Mouse (Mus musculus) intestine, embryonic 14.5 days (tissue): ENCODE data around the gene Rgs6. TPM values are rescaled to one million over a fixed set of nuclear protein-coding genes. Genes with fewer than 3 reads are reported as not detected.

Source experiments
- ATAC-seq: fragments of 200-750 bp; cut with Nextera tagmentation; replicated peaks from 2 replicates; pipeline ENCODE4 v1.8.0; 2017; ENCODE audit warnings: low read depth, moderate number of reproducible peaks, moderate TSS enrichment, moderate library complexity; ENCODE audit not compliant: low FRiP score, low TSS enrichment
- DNase-seq: peaks from one replicate; pipeline ENCODE4 v3.0.0-alpha.2; 2018; ENCODE audit warnings: low spot score
- H3K27ac ChIP-seq: fragments of 300-500 bp; sonication (generic); 2 replicates; pipeline ENCODE4 v1.5.1; 2014; ENCODE audit warnings: low read depth, mild to moderate bottlenecking, control low read depth
- H3K27me3 ChIP-seq: fragments of 300-500 bp; sonication (generic); replicated peaks from 2 replicates; pipeline ENCODE4 v1.6.1; 2014; ENCODE audit warnings: low read length, control low read depth; ENCODE audit not compliant: control insufficient read depth, insufficient read depth
- H3K36me3 ChIP-seq: fragments of 300-500 bp; sonication (generic); 2 replicates; pipeline ENCODE4 v1.6.1; 2014; ENCODE audit warnings: low read length, control low read depth; ENCODE audit not compliant: control insufficient read depth, insufficient read depth
- H3K4me1 ChIP-seq: fragments of 300-500 bp; sonication (generic); replicated peaks from 2 replicates; pipeline ENCODE4 v1.6.1; 2014; ENCODE audit warnings: low read length, control low read depth, mixed read lengths; ENCODE audit not compliant: control insufficient read depth, insufficient read depth
- H3K4me2 ChIP-seq: fragments of 300-500 bp; sonication (generic); 2 replicates; pipeline ENCODE4 v1.6.1; 2014; ENCODE audit warnings: low read length
- H3K4me3 ChIP-seq: fragments of 300-500 bp; sonication (generic); 2 replicates; pipeline ENCODE4 v1.5.1; 2014; ENCODE audit warnings: low read depth, low read length, control low read depth, mixed read lengths
- H3K9ac ChIP-seq: fragments of 300-500 bp; sonication (generic); 2 replicates; pipeline ENCODE4 v1.6.1; 2014; ENCODE audit warnings: mild to moderate bottlenecking, low read length
- H3K9me3 ChIP-seq: fragments of 300-500 bp; sonication (generic); 2 replicates; pipeline ENCODE4 v1.6.1; 2016; ENCODE audit warnings: low read length, control low read depth; ENCODE audit not compliant: control insufficient read depth
- WGBS: fragments of 180-500 bp; shearing (Covaris S2); extraction: QIAGEN DNeasy Blood & Tissue Kit; methylation state at CpG from one replicate; pipeline ENCODE4 v1.1.7; 2014; 5-methylcytosine and 5-hydroxymethylcytosine counted together
- polyA plus RNA-seq: library from polyadenylated mRNA; unstranded; fragments of >200 nt; fragmentation: Nextera tagmentation; extraction: Ambion mirVana; gene quantifications from 2 replicates; pipeline ENCODE4 v1.2.1, GENCODE M21; 2014

The Rgs6 gene
- polyA plus RNA-seq, 1 experiment from 2014 or later = 1.9 TPM

- H3K4me2 ChIP-seq = no peak overlapping the region
- H3K9me3 ChIP-seq = no peaks in the 10 kb centered on the region
- no peak overlapping the region for H3K27ac ChIP-seq
- no peak for ATAC-seq
- DNase-seq = no peak
- no peaks in the 10 kb centered on the region for H3K27me3 ChIP-seq
- no peaks in the 10 kb centered on the region for H3K4me1 ChIP-seq
- 87% methylated on average over 5 of the region's 5 CpGs for WGBS
- H3K9ac ChIP-seq = no peak overlapping the region
- no peaks in the 10 kb centered on the region for H3K36me3 ChIP-seq
- no peak overlapping the region for H3K4me3 ChIP-seq
Observed at GRCm38 (mm10) chr12:82780936-82781335, 192.8 kb downstream of the Rgs6 start.

GRCm38 (mm10) chr12:82781414-82781813 is 193.3 kb downstream of the Rgs6 start:
- H3K4me1 ChIP-seq = no peaks in the 10 kb centered on the region
- H3K4me2 ChIP-seq = no peak overlapping the region
- ATAC-seq = no peak
- H3K4me3 ChIP-seq = no peak overlapping the region
- H3K9ac ChIP-seq = no peak overlapping the region
- no peaks in the 10 kb centered on the region for H3K36me3 ChIP-seq
- no peaks in the 10 kb centered on the region for H3K27me3 ChIP-seq
- 86% methylated on average over 5 of the region's 5 CpGs for WGBS
- no peak overlapping the region for H3K27ac ChIP-seq
- no peak for DNase-seq
- no peaks in the 10 kb centered on the region for H3K9me3 ChIP-seq

GRCm38 (mm10) chr12:82792122-82792521 is 204.0 kb downstream of the Rgs6 start:
- WGBS = 76% methylated on average over 3 of the region's 3 CpGs
- no peak for ATAC-seq

GRCm38 (mm10) chr12:82799892-82800291 is 211.8 kb downstream of the Rgs6 start:
- no peak for ATAC-seq
- Histone ChIP-seq H3K27me3 (no peaks in the 10 kb centered on the region), H3K4me2 (no peak overlapping the region), H3K9me3 (no peaks in the 10 kb centered on the region), H3K4me1 (no peaks in the 10 kb centered on the region), H3K4me3 (no peak overlapping the region), H3K36me3 (no peaks in the 10 kb centered on the region), H3K9ac (no peak overlapping the region), H3K27ac (no peak overlapping the region)
- no peak for DNase-seq
- 79% methylated on average over 6 of the region's 6 CpGs for WGBS

More at GRCm38 (mm10) chr12:82792122-82792521, 204.0 kb downstream of the Rgs6 start:
- H3K4me3 ChIP-seq = no peak overlapping the region
- no peak for DNase-seq
- no peaks in the 10 kb centered on the region for H3K36me3 ChIP-seq
- no peak overlapping the region for H3K4me2 ChIP-seq
- no peak overlapping the region for H3K27ac ChIP-seq
- no peaks in the 10 kb centered on the region for H3K27me3 ChIP-seq
- no peak overlapping the region for H3K9ac ChIP-seq
- H3K9me3 ChIP-seq = no peaks in the 10 kb centered on the region
- H3K4me1 ChIP-seq = no peaks in the 10 kb centered on the region

- H3K27me3 ChIP-seq = no peaks in the 10 kb centered on the region
- no peaks in the 10 kb centered on the region for H3K36me3 ChIP-seq
- H3K4me2 ChIP-seq = no peak overlapping the region
- ATAC-seq (no peak), DNase-seq (no peak)
- H3K27ac ChIP-seq = no peak overlapping the region
- H3K9ac ChIP-seq = no peak overlapping the region
- no peak overlapping the region for H3K4me3 ChIP-seq
- no peaks in the 10 kb centered on the region for H3K4me1 ChIP-seq
- 85% methylated on average over 6 of the region's 6 CpGs for WGBS
- no peaks in the 10 kb centered on the region for H3K9me3 ChIP-seq
Observed at GRCm38 (mm10) chr12:82801736-82802135, 213.6 kb downstream of the Rgs6 start.

- 82% methylated on average over 5 of the region's 5 CpGs for WGBS
- Histone ChIP-seq H3K9ac (no peak overlapping the region), H3K4me2 (no peak overlapping the region), H3K9me3 (no peaks in the 10 kb centered on the region), H3K4me1 (no peaks in the 10 kb centered on the region), H3K27ac (no peak overlapping the region), H3K36me3 (no peaks in the 10 kb centered on the region), H3K4me3 (no peak overlapping the region), H3K27me3 (no peaks in the 10 kb centered on the region)
- DNase-seq = no peak
- ATAC-seq = no peak
Observed at GRCm38 (mm10) chr12:82802711-82803110, 214.6 kb downstream of the Rgs6 start.

GRCm38 (mm10) chr12:82805167-82805566 is 217.1 kb downstream of the Rgs6 start:
- Histone ChIP-seq H3K4me1 (no peaks in the 10 kb centered on the region), H3K36me3 (no peaks in the 10 kb centered on the region), H3K27ac (no peak overlapping the region), H3K9ac (no peak overlapping the region), H3K4me2 (no peak overlapping the region), H3K9me3 (no peaks in the 10 kb centered on the region), H3K4me3 (no peak overlapping the region), H3K27me3 (no peaks in the 10 kb centered on the region)
- DNase-seq (no peak), ATAC-seq (no peak)
- 97% methylated on average over 4 of the region's 4 CpGs for WGBS

- ATAC-seq (no peak), DNase-seq (no peak)
- H3K27me3 ChIP-seq = no peaks in the 10 kb centered on the region
- H3K9me3 ChIP-seq = no peaks in the 10 kb centered on the region
- H3K36me3 ChIP-seq = no peaks in the 10 kb centered on the region
- no peaks in the 10 kb centered on the region for H3K4me1 ChIP-seq
- H3K27ac ChIP-seq = no peak overlapping the region
- H3K9ac ChIP-seq = no peak overlapping the region
- 88% methylated on average over 3 of the region's 3 CpGs for WGBS
- H3K4me3 ChIP-seq = no peak overlapping the region
- H3K4me2 ChIP-seq = no peak overlapping the region
Observed at GRCm38 (mm10) chr12:82810631-82811030, 222.5 kb downstream of the Rgs6 start.

GRCm38 (mm10) chr12:82815982-82816381 is 227.9 kb downstream of the Rgs6 start:
- ATAC-seq (no peak), DNase-seq (no peak)
- Histone ChIP-seq H3K9me3 (no peaks in the 10 kb centered on the region), H3K27ac (no peak overlapping the region), H3K27me3 (no peaks in the 10 kb centered on the region), H3K4me1 (no peaks in the 10 kb centered on the region), H3K4me3 (no peak overlapping the region), H3K4me2 (no peak overlapping the region), H3K36me3 (no peaks in the 10 kb centered on the region), H3K9ac (no peak overlapping the region)
- 90% methylated on average over 2 of the region's 2 CpGs for WGBS
